Mouse (Mus musculus) embryonic stem cell, embryonic (primary cell): ENCODE data around the gene Wnt6.

Source experiments
- CTCF ChIA-PET, 4 experiments: fragments of 300-600 bp in 2 of 4; fragments of 350-600 bp in 2 of 4; sonication (Branson Sonifier 250); formaldehyde crosslinking; loops; one replicate each; lab custom pipeline; 2022; ENCODE audit warnings: inconsistent platforms in 2 of 4; lab: Charles Lee
- POLR2A ChIA-PET, 4 experiments: fragments of 300-600 bp in 2 of 4; fragments of 350-600 bp in 2 of 4; sonication (Branson Sonifier 250); formaldehyde crosslinking; loops; one replicate each; lab custom pipeline; 2022; ENCODE audit warnings: antibody characterized with exemption in 4 of 4, inconsistent platforms in 1 of 4; lab: Charles Lee

Gene Wnt6

GRCm38 (mm10) chr1:74792831-74793660, 21.4 kb downstream of the Wnt6 start:
- POLR2A ChIA-PET: interaction anchor here in 3 of 4 experiments (0.5 to 3.0 kb wide), 5 partner anchors 10 to 793 kb away, joined by 3 to 12 read pairs (median 5); no protein-coding TSS in a partner anchor
- CTCF ChIA-PET: interaction anchor here (0.6 to 3.8 kb wide), 11 partner anchors 9 to 250 kb away, joined by 3 to 23 read pairs (median 4); no protein-coding TSS in a partner anchor

GRCm38 (mm10) chr1:74794487-74795144, 22.9 kb downstream of the Wnt6 start:
- ChIA-PET CTCF (interaction anchor here (0.5 to 3.5 kb wide), 11 partner anchors 8 to 229 kb away, joined by 3 to 20 read pairs (median 4); no protein-coding TSS in a partner anchor), POLR2A (interaction anchor here in 3 of 4 experiments (0.8 to 3.0 kb wide), 5 partner anchors 9 to 222 kb away, joined by 3 to 12 read pairs (median 4); no protein-coding TSS in a partner anchor)

GRCm38 (mm10) chr1:74795145-74795529, 23.4 kb downstream of the Wnt6 start:
- CTCF ChIA-PET: interaction anchor here (0.6 to 3.5 kb wide), 10 partner anchors 10 to 710 kb away, joined by 3 to 20 read pairs (median 4); no protein-coding TSS in a partner anchor
- POLR2A ChIA-PET: interaction anchor here (0.7 to 3.0 kb wide), 7 partner anchors 8 to 414 kb away, joined by 3 to 12 read pairs (median 4); no protein-coding TSS in a partner anchor

GRCm38 (mm10) chr1:74797459-74797858, 25.8 kb downstream of the Wnt6 start:
- POLR2A ChIA-PET: interaction anchor here in 2 of 4 experiments (0.6 to 1.7 kb wide), 3 partner anchors 10 to 486 kb away, joined by 3 to 5 read pairs (median 5); no protein-coding TSS in a partner anchor
- CTCF ChIA-PET: interaction anchor here (0.6 to 3.1 kb wide), 13 partner anchors 10 to 971 kb away, joined by 3 to 15 read pairs (median 4); no protein-coding TSS in a partner anchor

- ChIA-PET CTCF (interaction anchor here (0.6 to 3.9 kb wide), 19 partner anchors 9 to 745 kb away, joined by 3 to 28 read pairs (median 4); partner anchors contain the start of genes Cdk5r2 (in 1 of the 4), Ttll4 (in 1 of the 4), Wnt10a (in 1 of the 4) and Wnt6 (in 1 of the 4)), POLR2A (interaction anchor here in 3 of 4 experiments (0.7 to 3.2 kb wide), 6 partner anchors 11 to 87 kb away, joined by 3 to 11 read pairs (median 4); partner anchors contain the start of gene Cyp27a1 (in 1 of the 3))
These were observed 28.8 kb downstream of the Wnt6 start for GRCm38 (mm10) chr1:74800424-74800888.

- POLR2A ChIA-PET: interaction anchor here in 3 of 4 experiments (0.6 to 3.2 kb wide), 7 partner anchors 13 to 560 kb away, joined by 3 to 11 read pairs (median 5); partner anchors contain the start of gene Abcb6 (in 1 of the 3)
- CTCF ChIA-PET: interaction anchor here in 2 of 4 experiments (0.8 to 3.9 kb wide), 10 partner anchors 11 to 114 kb away, joined by 3 to 73 read pairs (median 10); partner anchors contain the start of genes Wnt10a (in 2 of the 2) and Cyp27a1 (in 1 of the 2)
These were observed 30.0 kb downstream of the Wnt6 start for GRCm38 (mm10) chr1:74801631-74802140.

GRCm38 (mm10) chr1:74802795-74803656, 31.3 kb downstream of the Wnt6 start:
- CTCF ChIA-PET: interaction anchor here (0.5 to 8.7 kb wide), 51 partner anchors 9 to 611 kb away, joined by 3 to 184 read pairs (median 4); partner anchors contain the start of genes Wnt10a (in 2 of the 4), Wnt6 (in 2 of the 4), Cdk5r2 (in 1 of the 4) and Cryba2 (in 1 of the 4)
- POLR2A ChIA-PET: interaction anchor here in 3 of 4 experiments (0.6 to 3.4 kb wide), 17 partner anchors 9 to 653 kb away, joined by 3 to 14 read pairs (median 4); partner anchors contain the start of gene Cdk5r2 (in 1 of the 3)

- CTCF ChIA-PET: interaction anchor here (0.5 to 8.7 kb wide), 21 partner anchors 10 to 146 kb away, joined by 3 to 184 read pairs (median 6); partner anchors contain the start of genes Cryba2 (in 1 of the 4), Wnt10a (in 1 of the 4) and Wnt6 (in 1 of the 4)
- POLR2A ChIA-PET: interaction anchor here in 3 of 4 experiments (0.6 to 3.4 kb wide), 16 partner anchors 10 to 79 kb away, joined by 3 to 14 read pairs (median 4); no protein-coding TSS in a partner anchor
These were observed 32.6 kb downstream of the Wnt6 start for GRCm38 (mm10) chr1:74804211-74804870.

GRCm38 (mm10) chr1:74805340-74805835, 33.7 kb downstream of the Wnt6 start:
- CTCF ChIA-PET: interaction anchor here (0.5 to 8.7 kb wide), 15 partner anchors 10 to 56 kb away, joined by 3 to 184 read pairs (median 7); partner anchors contain the start of gene Wnt10a (in 1 of the 4)
- POLR2A ChIA-PET: interaction anchor here in 3 of 4 experiments (0.8 to 3.4 kb wide), 8 partner anchors 11 to 78 kb away, joined by 3 to 14 read pairs (median 4); no protein-coding TSS in a partner anchor

GRCm38 (mm10) chr1:74805843-74806242, 34.2 kb downstream of the Wnt6 start:
- CTCF ChIA-PET: interaction anchor here (0.5 to 8.7 kb wide), 25 partner anchors 9 to 375 kb away, joined by 3 to 184 read pairs (median 6); partner anchors contain the start of gene Wnt10a (in 2 of the 4)
- POLR2A ChIA-PET: interaction anchor here in 3 of 4 experiments (0.8 to 4.4 kb wide), 8 partner anchors 11 to 77 kb away, joined by 3 to 43 read pairs (median 8); no protein-coding TSS in a partner anchor

GRCm38 (mm10) chr1:74806360-74807311, 34.9 kb downstream of the Wnt6 start:
- CTCF ChIA-PET: interaction anchor here (0.6 to 8.7 kb wide), 50 partner anchors 8 to 607 kb away, joined by 3 to 184 read pairs (median 9); partner anchors contain the start of genes Cdk5r2 (in 1 of the 4), Cryba2 (in 1 of the 4), Cyp27a1 (in 1 of the 4) and Wnt10a (in 1 of the 4)
- POLR2A ChIA-PET: interaction anchor here in 3 of 4 experiments (0.6 to 4.4 kb wide), 18 partner anchors 10 to 55 kb away, joined by 3 to 43 read pairs (median 4); partner anchors contain the start of genes Cdk5r2 (in 1 of the 3), Wnt10a (in 1 of the 3) and Wnt6 (in 1 of the 3)

- POLR2A ChIA-PET: interaction anchor here (0.6 to 4.4 kb wide), 28 partner anchors 9 to 86 kb away, joined by 3 to 43 read pairs (median 4); partner anchors contain the start of genes Cdk5r2 (in 3 of the 4), Wnt6 (in 2 of the 4), Cryba2 (in 1 of the 4) and Fev (in 1 of the 4)
- CTCF ChIA-PET: interaction anchor here (0.6 to 8.7 kb wide), 94 partner anchors 8 to 906 kb away, joined by 3 to 184 read pairs (median 6); partner anchors contain the start of genes Cryba2 (in 4 of the 4), Wnt10a (in 2 of the 4), Wnt6 (in 2 of the 4) and Cdk5r2 (in 1 of the 4)
These were observed 35.9 kb downstream of the Wnt6 start for GRCm38 (mm10) chr1:74807551-74808071.

GRCm38 (mm10) chr1:74808078-74808477, 36.4 kb downstream of the Wnt6 start:
- POLR2A ChIA-PET: interaction anchor here (0.6 to 4.4 kb wide), 28 partner anchors 9 to 379 kb away, joined by 3 to 43 read pairs (median 4); partner anchors contain the start of genes Cdk5r2 (in 3 of the 4), Wnt6 (in 2 of the 4), Cryba2 (in 1 of the 4) and Fev (in 1 of the 4)
- CTCF ChIA-PET: interaction anchor here (0.6 to 8.7 kb wide), 103 partner anchors 8 to 906 kb away, joined by 3 to 184 read pairs (median 5); partner anchors contain the start of genes Cryba2 (in 4 of the 4), Cdk5r2 (in 2 of the 4), Cyp27a1 (in 2 of the 4) and Wnt10a (in 2 of the 4)
